Mouse (Mus musculus): Measurements from ENCODE around the gene Rbl2.

The Rbl2 gene

DNA sequence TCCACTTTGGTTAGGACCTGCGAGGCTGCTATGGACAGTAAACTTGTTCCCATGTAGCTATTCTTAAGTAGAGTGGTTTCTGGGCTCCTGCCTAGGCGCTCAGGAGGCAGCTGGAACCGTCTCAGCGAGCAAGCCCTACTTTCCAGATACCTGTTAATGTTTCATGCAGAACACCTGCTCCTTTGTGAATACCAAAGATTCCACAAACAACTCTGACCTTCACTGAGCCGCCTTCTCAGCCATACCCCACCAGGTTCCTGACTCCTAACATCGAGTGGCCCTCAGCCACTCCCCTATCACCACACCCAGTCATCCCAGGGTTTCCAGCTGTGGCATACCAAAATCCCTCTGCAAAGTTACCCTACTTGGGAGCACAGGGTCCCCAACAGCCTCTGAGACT, 100.3 kb downstream of the Rbl2 start:
- DNase-seq (ENCODE audit: low spot score): no peak

DNA sequence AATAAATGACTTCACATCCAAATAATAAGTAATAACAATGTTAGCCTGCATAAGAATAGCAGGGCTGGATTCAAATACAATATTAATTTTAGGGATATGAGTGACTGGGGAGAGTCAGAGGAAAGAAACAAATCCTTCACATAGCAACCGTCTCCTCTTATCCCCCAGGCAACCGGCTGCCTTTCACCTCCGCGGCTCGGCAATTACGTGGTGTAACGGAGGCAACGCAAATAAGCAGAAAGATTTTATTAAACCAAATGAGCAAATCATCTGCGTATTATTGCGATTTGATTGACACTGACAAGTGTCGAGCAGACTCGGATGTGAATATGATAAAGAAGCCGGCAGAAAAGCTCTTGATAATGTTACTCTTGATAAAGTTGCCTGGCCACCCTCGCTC, 101.1 kb downstream of the Rbl2 start:
- no peak for DNase-seq (ENCODE audit: low spot score)

DNA sequence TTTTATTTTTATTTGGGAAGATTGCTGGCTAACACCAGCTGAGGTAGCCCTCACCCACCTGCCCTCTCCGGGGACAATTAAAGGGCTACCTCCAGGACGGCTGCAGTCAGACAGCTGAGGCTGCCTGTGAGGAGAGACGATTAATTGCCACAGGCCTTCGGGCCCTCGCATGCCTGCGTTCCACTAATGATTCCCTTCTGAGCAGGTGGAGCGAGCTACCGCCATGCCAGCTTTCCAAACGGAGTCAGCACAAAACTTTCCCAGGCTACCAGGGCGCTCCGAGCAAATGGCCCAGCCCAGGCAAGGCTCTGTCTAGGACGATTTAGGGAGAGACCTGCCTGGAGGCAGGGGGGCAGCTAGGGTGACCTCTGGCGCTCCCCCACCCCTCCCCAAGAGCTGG, 101.7 kb downstream of the Rbl2 start:
- no peak for DNase-seq (ENCODE audit: low spot score)

All from MN1 (cell line).